Mouse (Mus musculus): ENCODE results near the gene Wipi1.

DNA sequence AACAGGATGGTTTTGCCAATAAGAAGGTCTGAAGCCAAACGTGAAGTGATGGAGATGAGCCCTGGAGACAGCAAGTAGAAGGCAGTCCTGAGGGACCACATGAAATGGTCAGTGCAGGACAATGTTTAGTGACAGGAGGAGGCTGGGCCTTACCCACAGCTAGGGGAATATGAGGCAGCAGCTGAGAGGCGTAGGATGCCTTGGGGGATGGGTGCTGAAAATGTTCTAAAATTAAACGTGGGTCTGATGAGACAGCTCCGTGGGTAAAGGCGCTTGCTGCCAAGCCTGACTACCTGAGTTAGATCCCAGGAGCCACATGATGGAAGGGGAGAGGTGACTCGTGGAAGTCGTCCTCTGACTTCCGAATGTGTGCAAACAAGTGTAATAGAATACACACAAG is 21.8 kb downstream of the Wipi1 start:
- no peak for TF ChIP-seq CTCF (IDR thresholded peaks at IDR 0.05; ENCODE audit: low read depth)
- TF ChIP-seq EP300 (IDR thresholded peaks at IDR 0.05; ENCODE audit: low read depth), result no peak
